Mouse (Mus musculus): Measurements from ENCODE around the gene Chd5. TPM values are rescaled to one million over a fixed set of nuclear protein-coding genes. Genes with fewer than 3 reads are reported as not detected.

Chd5 gene
- polyA plus RNA-seq, 1 experiment, result 0.67 TPM

GRCm38 (mm10) chr4:152295916-152296315, 42.5 kb upstream of the Chd5 start:
- TF ChIP-seq CTCF (IDR thresholded peaks at IDR 0.05; ENCODE audit: extremely low read depth, insufficient read length, insufficient replicate concordance, low read depth, low read length) (no peak), POLR2A (IDR thresholded peaks at IDR 0.05; ENCODE audit: low read depth, low read length) (no peak)
- Histone ChIP-seq H3K27ac (ENCODE audit: insufficient read depth, low read depth, low read length) (no peak overlapping the region), H3K4me3 (ENCODE audit: low read depth, low read length) (no peak overlapping the region), H3K27me3 (ENCODE audit: control insufficient read depth, insufficient read depth, low read length) (peaks cover 24% of the 10 kb centered on the region), H3K4me1 (ENCODE audit: control insufficient read depth, insufficient read depth, insufficient read length, low read length) (peaks cover 13% of the 10 kb centered on the region; the same call in 1 of the 2 replicates), H3K36me3 (ENCODE audit: control insufficient read depth, insufficient read depth, low read length) (peaks cover 7% of the 10 kb centered on the region; the same call in 1 of the 2 replicates)
- WGBS, result 19% methylated on average over 4 of the region's 4 CpGs

GRCm38 (mm10) chr4:152296371-152296770, 42.1 kb upstream of the Chd5 start:
- H3K4me1 ChIP-seq (ENCODE audit: control insufficient read depth, insufficient read depth, insufficient read length, low read length), result peaks cover 13% of the 10 kb centered on the region; the same call in 1 of the 2 replicates
- H3K4me3 ChIP-seq (ENCODE audit: low read depth, low read length), result peak overlapping the region; percentile 66
- peaks cover 19% of the 10 kb centered on the region for H3K27me3 ChIP-seq (ENCODE audit: control insufficient read depth, insufficient read depth, low read length)
- no peak for TF ChIP-seq CTCF (IDR thresholded peaks at IDR 0.05; ENCODE audit: extremely low read depth, insufficient read length, insufficient replicate concordance, low read depth, low read length)
- no peak for TF ChIP-seq POLR2A (IDR thresholded peaks at IDR 0.05; ENCODE audit: low read depth, low read length)
- H3K36me3 ChIP-seq (ENCODE audit: control insufficient read depth, insufficient read depth, low read length), result peaks cover 7% of the 10 kb centered on the region; the same call in 1 of the 2 replicates
- WGBS, result 4% methylated on average over 8 of the region's 8 CpGs
- H3K27ac ChIP-seq (ENCODE audit: insufficient read depth, low read depth, low read length), result peak overlapping the region; percentile 81

- WGBS, result under 1% methylated on average over 119 of the region's 119 CpGs
Measured at GRCm38 (mm10) chr4:152296874-152297861, 41.3 kb upstream of the Chd5 start, which contains the start of gene Icmt. Icmt (plus strand) TSS chr4:152297227.

GRCm38 (mm10) chr4:152298836-152299235, 39.6 kb upstream of the Chd5 start:
- Histone ChIP-seq H3K27ac (ENCODE audit: insufficient read depth, low read depth, low read length) (no peak overlapping the region), H3K27me3 (ENCODE audit: control insufficient read depth, insufficient read depth, low read length) (no peaks in the 10 kb centered on the region), H3K4me3 (ENCODE audit: low read depth, low read length) (peak overlapping the region; percentile 8), H3K36me3 (ENCODE audit: control insufficient read depth, insufficient read depth, low read length) (peaks cover 24% of the 10 kb centered on the region), H3K4me1 (ENCODE audit: control insufficient read depth, insufficient read depth, insufficient read length, low read length) (peaks cover 13% of the 10 kb centered on the region; the same call in 1 of the 2 replicates)
- TF ChIP-seq CTCF (IDR thresholded peaks at IDR 0.05; ENCODE audit: extremely low read depth, insufficient read length, insufficient replicate concordance, low read depth, low read length), result no peak
- no peak for TF ChIP-seq POLR2A (IDR thresholded peaks at IDR 0.05; ENCODE audit: low read depth, low read length)
- WGBS, result 88% methylated on average over 14 of the region's 14 CpGs

More at GRCm38 (mm10) chr4:152296874-152297861, 41.3 kb upstream of the Chd5 start, which contains the start of gene Icmt:
- Histone ChIP-seq H3K4me1 (ENCODE audit: control insufficient read depth, insufficient read depth, insufficient read length, low read length) (peaks cover 13% of the 10 kb centered on the region; the same call in 1 of the 2 replicates), H3K36me3 (ENCODE audit: control insufficient read depth, insufficient read depth, low read length) (peaks cover 10% of the 10 kb centered on the region; the same call in 1 of the 2 replicates), H3K4me3 (ENCODE audit: low read depth, low read length) (peak within 1 kb of the TSS; percentile 85), H3K27ac (ENCODE audit: insufficient read depth, low read depth, low read length) (peak within 1 kb of the TSS; percentile 81), H3K27me3 (ENCODE audit: control insufficient read depth, insufficient read depth, low read length) (peaks cover 11% of the 10 kb centered on the region; the same call in 1 of the 2 replicates)
- no peak for TF ChIP-seq CTCF (IDR thresholded peaks at IDR 0.05; ENCODE audit: extremely low read depth, insufficient read length, insufficient replicate concordance, low read depth, low read length)
- peak; percentile 66; the same call in 1 of the 2 replicates for TF ChIP-seq POLR2A (IDR thresholded peaks at IDR 0.05; ENCODE audit: low read depth, low read length)

GRCm38 (mm10) chr4:152300375-152300774, 38.1 kb upstream of the Chd5 start:
- TF ChIP-seq CTCF (IDR thresholded peaks at IDR 0.05; ENCODE audit: extremely low read depth, insufficient read length, insufficient replicate concordance, low read depth, low read length) (no peak), POLR2A (IDR thresholded peaks at IDR 0.05; ENCODE audit: low read depth, low read length) (no peak)
- Histone ChIP-seq H3K4me1 (ENCODE audit: control insufficient read depth, insufficient read depth, insufficient read length, low read length) (peaks cover 13% of the 10 kb centered on the region; the same call in 1 of the 2 replicates), H3K27ac (ENCODE audit: insufficient read depth, low read depth, low read length) (no peak overlapping the region), H3K27me3 (ENCODE audit: control insufficient read depth, insufficient read depth, low read length) (no peaks in the 10 kb centered on the region), H3K36me3 (ENCODE audit: control insufficient read depth, insufficient read depth, low read length) (peaks cover 32% of the 10 kb centered on the region), H3K4me3 (ENCODE audit: low read depth, low read length) (no peak overlapping the region)
- WGBS, result 95% methylated on average over 8 of the region's 8 CpGs

GRCm38 (mm10) chr4:152302012-152302411, 36.4 kb upstream of the Chd5 start:
- Histone ChIP-seq H3K27me3 (ENCODE audit: control insufficient read depth, insufficient read depth, low read length) (no peaks in the 10 kb centered on the region), H3K36me3 (ENCODE audit: control insufficient read depth, insufficient read depth, low read length) (peaks cover 32% of the 10 kb centered on the region), H3K4me3 (ENCODE audit: low read depth, low read length) (no peak overlapping the region), H3K4me1 (ENCODE audit: control insufficient read depth, insufficient read depth, insufficient read length, low read length) (peaks cover 7% of the 10 kb centered on the region; the same call in 1 of the 2 replicates), H3K27ac (ENCODE audit: insufficient read depth, low read depth, low read length) (no peak overlapping the region)
- TF ChIP-seq POLR2A (IDR thresholded peaks at IDR 0.05; ENCODE audit: low read depth, low read length) (no peak), CTCF (IDR thresholded peaks at IDR 0.05; ENCODE audit: extremely low read depth, insufficient read length, insufficient replicate concordance, low read depth, low read length) (no peak)
- 80% methylated on average over 11 of the region's 11 CpGs for WGBS

- H3K36me3 ChIP-seq (ENCODE audit: control insufficient read depth, insufficient read depth, low read length), result peaks cover 32% of the 10 kb centered on the region
- TF ChIP-seq CTCF (IDR thresholded peaks at IDR 0.05; ENCODE audit: extremely low read depth, insufficient read length, insufficient replicate concordance, low read depth, low read length), result no peak
- H3K27me3 ChIP-seq (ENCODE audit: control insufficient read depth, insufficient read depth, low read length), result no peaks in the 10 kb centered on the region
- H3K4me3 ChIP-seq (ENCODE audit: low read depth, low read length), result no peak overlapping the region
- H3K4me1 ChIP-seq (ENCODE audit: control insufficient read depth, insufficient read depth, insufficient read length, low read length), result peaks cover 4% of the 10 kb centered on the region; the same call in 1 of the 2 replicates
- no peak overlapping the region for H3K27ac ChIP-seq (ENCODE audit: insufficient read depth, low read depth, low read length)
- WGBS, result 87% methylated on average over 10 of the region's 10 CpGs
Measured at GRCm38 (mm10) chr4:152303172-152303571, 35.3 kb upstream of the Chd5 start.

All from small intestine, adult 2 months (tissue).